Mouse (Mus musculus) lung, postnatal 14 days (tissue): ENCODE measurements around the gene Orc2.

Experiments used
- DNase-seq: peaks from one replicate; pipeline ENCODE4 v3.0.0; 2021

Orc2 gene

DNA sequence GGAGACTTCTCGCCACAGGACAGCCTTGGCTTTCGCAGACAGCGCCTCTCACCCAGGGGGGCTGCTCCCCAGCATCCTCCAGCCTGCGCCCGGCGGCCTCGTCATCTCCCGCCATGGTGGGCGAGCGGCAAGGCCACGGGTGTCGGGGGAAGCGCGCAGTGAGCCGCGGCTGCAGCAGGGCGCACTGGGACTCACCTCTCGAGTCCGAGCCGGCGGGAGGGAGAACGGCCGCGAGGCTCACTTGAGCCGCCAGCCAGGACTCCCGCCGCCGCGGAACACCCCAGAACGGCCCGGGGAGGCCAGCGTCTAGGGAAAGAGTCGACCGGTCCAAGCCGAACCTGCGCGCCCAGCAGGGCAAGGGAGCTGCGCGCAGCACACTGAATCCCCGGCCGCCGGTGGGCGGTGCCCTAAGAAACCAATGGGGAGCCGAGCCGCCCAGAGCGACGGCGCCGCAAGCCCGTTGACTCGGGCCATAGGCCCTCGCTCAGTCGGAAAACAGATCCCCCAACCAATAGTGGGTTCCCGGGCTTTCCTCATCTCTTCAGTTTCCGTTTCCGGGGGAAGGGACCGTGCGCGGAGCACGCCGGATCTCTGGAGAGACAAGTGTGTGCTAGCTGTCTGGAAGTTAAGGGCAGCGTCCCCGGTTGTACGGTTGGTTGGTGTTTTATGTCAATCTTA is at the start of gene Orc2:
Gene Orc2 (minus strand): TSS at position 533 of the 678 bp plus-strand sequence.
- peak; percentile 88 for DNase-seq

DNA sequence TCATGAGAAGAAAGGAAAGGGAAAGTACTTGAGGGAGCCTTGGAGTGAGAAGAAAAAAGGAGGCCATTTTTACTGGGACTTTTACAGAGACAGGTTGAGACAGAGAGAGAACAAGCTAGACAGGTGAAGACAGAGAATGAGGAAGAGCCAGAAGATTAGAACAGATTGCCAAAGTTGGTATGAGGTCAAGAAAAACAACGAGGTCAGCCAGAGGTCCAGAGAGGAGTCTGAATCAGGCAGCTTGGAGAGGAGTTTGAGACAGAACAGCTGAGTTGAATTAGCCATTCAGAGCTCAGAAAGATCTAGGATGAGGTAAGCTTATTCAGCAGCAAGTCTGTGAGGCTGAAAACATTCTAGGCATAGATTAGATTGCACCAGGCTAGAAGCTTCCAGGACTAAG is 36.5 kb upstream of the Orc2 start:
- DNase-seq, result no peak

DNA sequence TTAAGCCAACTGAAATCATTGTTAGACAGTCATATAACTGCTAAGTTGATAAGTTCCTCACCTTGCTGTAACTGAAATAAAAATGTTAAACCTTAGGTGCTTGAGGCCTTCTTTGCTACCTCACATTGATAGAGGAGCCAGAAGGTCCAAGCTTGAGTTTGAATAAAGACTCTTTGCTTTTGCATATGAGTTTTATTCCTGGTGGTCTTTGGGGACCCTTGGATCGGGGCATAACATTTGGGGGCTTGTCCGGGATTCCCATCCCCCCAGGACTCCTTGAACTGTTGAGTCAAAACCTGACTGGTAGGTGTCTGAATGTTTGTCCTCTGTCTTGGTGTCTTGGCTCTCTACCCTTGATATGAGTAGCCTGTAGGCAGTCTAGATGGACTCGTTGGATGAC is 2.3 kb upstream of the Orc2 start:
- no peak for DNase-seq

DNA sequence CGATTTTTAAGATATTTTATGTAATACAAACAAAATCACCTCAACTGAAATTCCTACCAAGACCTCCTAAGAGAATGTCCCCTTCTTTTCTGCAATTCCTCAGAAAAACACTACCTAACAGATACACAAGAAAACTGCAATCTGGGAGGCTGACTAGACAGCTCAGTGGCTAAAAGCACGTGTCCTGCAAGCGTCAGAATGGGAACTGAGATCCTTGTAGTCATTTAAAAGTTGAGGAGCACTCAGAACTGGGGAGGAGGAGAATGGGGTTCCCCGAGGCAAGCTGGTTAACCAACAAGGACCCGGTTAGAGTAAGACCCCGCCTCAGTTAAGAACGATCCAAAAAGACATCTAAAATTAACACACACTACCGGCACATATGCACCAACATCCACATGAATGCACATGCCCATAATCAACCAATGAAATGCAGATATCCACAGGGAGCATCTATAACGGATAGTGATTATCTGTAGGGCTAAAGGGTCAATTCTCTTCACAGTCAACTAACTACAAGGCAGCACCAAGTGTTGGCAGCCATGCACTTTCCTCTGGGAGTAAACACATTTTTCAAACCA is 1.0 kb downstream of the Orc2 start:
- DNase-seq, result no peak

DNA sequence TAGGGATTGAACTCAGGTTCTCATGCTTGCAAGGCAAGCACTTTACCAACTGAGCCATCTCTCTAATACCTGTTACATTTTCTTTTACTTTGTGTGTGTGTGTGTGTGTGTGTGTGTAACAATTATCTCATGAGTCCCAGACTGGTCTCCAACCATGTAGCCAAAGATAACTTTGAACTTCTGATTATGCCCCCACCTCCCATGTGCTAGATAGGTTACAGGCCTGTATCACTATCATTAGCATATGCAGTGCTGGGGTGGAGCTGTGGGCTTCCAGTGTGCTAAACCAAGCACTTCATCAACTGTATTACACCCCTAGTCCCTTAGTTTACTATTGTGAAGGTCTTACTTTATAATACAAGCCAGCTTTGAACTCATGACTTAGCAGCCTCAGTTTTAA is 1.8 kb downstream of the Orc2 start:
- DNase-seq, result no peak

DNA sequence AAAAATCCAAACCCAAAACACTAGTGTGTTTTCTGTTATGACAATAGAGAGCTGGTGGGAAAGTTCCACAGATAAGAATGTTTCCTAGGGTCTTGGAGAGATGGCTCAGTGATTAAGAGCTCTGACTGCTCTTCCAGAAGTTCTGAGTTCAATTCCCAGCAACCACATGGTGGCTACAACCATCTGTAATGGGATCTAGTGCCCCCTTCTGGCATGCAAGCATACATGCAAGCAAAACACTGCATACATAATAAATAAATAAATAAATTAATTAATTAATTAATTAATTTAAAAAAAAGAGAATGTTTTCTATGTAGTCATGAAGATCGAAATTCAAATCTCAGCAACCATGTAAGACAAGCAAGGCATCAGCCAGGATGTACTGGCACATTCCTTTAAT is 6.2 kb downstream of the Orc2 start:
- no peak for DNase-seq

DNA sequence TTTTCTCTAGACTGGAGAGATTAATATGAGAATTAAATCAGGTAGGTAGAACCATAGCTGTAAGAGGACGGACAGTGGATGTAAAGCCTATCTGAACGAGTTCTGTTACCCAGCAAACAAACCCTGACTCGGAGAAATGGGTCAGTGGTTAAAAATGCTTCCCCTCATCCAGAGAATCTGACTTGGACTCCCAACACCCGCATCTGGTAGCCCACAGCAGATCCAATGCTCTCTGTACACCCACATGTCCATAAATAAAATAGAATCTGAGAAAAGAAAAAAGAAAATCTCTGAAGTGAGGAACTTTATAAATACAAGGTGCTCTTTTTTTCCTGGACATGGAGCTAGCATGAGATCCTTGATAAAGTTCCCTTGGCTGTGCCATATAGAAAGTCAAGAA is 7.2 kb downstream of the Orc2 start:
- no peak for DNase-seq

DNA sequence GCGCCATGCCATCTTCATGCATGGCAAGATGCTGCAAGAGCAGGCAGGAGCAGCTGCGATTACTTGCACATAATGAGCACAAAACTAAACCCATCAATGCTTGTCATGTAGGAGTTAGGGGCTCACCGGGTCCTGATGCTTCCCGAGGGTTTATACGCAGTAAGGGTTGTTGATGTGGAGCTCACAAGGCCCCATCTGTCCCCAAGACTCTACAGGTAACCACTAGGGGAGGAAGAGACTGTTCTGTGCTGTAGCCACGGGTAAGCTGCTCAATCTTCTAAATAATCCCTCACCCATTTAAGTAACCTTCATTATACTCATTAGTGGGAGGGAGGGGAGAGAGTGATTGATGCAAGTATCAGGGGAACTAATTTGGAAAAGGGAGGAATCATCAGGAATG is 9.3 kb downstream of the Orc2 start:
- DNase-seq, result no peak

DNA sequence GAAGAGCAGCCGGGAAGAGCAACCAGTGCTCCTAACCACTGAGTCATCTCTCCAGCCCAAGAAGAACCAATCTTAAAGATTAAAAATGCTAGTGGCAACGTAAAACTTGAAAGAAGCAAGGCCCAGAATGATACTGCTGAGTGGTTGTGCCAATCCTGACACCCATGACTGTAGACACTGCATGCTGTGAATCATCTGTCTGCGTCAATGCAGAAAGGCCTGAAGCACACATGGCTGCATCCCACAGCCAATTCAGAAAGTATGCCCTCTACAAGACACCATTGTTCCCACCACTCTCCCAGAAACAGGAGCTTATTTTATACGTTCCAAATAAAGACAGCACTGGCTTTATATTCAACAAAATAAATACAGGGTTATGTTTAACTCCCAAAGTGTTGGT is 22.3 kb downstream of the Orc2 start:
- no peak for DNase-seq

DNA sequence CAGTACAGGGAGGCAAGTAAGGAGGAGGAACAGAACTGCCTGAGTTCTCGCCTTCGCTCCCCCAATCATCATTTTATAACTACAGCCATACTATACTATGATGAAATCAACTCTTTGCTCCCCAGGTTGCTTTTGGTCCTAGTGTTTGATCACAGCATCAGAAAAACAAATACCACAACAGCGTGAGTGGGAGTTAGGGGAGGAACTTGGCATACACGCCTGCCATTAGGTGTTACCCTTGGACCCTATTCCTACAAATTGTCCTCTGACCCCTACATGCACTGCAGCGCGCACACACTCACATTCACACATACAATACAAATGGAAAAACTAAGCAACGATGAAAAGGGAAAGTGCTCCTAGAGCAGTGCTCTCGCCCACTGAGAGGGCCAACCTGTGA is 29.2 kb downstream of the Orc2 start:
- no peak for DNase-seq

DNA sequence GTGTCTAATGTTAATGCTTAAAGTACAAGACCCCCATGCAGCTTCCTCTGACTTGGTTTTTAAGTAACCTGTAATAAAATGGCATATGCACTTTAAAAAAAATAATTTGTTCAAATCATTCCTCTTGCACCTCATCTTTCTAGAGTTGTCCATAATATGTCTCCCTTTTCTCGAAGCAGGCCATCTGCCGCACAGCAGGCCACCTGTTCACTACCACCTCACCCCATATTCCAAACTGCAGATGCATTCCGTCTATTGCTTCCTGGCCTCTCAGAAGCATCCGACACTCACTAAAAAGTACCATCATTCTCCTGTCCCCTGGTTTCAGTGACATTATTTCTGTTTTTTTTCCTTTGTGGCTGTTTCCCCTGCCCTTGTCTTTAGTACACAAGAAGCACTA is 39.3 kb downstream of the Orc2 start:
- DNase-seq, result no peak

DNA sequence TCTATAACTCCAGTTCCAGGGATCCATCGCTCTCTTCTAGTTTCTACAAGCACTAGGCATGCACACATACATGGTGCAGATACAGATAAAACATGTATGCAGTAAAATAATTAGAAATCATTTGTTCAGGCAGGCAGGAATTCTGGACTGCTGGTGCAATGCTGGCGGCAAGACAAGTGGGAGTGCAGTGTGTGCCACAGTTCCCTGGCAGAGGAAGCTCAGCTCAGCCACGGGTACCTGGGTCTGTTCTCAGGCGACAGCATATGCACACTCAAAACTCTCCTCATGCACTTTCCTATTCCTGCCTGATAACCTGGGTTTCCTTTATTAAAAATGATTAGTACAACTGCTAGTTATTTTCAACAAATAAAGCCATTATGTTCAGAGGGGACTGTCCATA is 39.9 kb downstream of the Orc2 start:
- DNase-seq, result no peak

DNA sequence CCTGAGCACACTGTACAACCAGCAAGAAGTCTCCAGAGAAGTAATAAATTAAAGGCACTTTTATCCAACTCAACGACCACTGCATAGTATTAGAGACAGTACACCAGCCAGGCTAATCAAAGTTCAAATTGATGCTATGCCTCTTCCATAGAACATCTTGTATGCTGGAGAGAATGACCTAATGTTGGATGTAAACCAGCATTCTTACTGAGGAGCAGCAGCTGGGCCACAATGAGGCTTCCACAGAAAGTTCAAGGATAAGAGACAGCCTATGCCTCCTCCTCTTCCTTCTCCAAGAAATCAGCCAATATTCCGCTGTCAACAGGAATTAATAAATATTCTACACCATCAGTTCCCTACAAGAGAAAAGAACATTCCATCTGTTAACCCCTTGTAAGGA is 41.0 kb downstream of the Orc2 start:
- DNase-seq, result no peak

DNA sequence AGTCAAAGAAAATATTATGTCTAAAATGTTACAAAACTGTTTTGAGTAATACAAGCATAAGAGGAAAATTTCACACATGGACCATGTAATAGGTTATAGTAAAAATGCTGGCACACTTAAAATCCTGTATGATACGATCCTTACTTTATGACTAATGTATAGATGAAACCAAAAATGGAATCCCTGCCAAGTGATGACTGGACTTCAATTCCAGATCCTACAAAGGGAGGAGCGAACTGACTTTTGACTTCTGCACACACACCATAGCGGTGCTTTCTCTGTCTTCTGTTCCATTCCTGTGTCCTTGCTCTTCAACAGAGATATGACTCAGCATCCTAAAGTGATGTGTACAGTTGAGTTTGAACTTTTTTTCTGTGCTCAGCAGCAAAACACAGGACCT is 44.3 kb downstream of the Orc2 start:
- no peak for DNase-seq

DNA sequence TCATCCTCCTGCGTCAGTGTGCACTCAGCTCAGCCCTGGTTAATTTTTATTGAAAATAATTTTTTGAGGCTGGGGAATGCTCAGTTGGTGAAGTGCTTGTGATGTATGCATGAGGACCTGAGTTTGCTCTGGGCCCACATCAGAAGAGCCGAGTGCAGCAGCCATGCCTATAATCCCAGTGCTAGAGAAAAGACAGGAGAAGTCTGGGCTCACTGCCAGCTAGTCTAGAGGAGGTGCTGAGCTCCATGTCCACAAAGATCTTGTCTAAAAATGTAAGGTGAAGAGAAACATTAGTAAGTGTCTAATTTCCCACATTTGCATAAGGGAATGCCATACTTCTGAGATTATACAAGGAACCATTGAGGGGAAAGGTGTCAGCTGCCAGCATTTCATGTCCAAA is 46.0 kb downstream of the Orc2 start:
- DNase-seq, result no peak

DNA sequence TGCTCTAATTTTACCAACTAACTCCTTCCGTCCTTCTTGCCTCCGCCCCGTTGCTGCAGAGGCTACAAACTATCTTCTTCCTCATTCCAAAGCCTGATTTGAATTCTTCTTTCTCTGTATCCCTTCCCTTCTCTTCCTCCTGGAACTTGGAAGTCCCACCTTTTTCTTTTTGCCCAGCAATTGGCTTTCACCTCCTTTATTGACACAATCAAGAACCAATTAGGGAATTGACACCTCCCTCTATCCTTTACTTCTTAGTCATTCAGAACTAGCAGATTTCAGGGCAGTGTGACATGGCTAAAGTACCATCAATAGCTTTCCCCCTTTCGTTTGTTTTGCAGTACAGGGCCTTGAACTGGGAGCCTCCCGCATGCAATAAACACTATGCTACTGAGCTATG is 46.7 kb downstream of the Orc2 start:
- no peak for DNase-seq

DNA sequence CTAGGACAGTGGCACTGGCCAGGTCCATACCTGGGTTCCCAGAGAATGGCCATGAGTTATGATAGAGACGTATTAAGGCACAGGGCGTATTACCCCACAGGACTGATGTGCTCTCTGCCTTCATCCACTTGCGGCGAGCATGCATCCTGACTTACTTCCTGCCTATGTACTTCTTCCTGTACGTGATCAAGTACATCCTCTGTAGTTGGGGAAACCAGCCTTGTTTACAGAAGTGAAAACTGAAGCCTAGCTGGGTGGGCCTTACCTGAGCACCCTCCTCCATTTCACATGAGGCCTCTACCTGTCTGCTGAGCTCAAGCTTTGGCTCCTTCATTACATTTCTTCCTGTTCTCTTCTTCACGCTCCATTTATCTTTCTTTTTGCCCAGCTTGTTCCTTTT is 50.6 kb downstream of the Orc2 start:
- no peak for DNase-seq

DNA sequence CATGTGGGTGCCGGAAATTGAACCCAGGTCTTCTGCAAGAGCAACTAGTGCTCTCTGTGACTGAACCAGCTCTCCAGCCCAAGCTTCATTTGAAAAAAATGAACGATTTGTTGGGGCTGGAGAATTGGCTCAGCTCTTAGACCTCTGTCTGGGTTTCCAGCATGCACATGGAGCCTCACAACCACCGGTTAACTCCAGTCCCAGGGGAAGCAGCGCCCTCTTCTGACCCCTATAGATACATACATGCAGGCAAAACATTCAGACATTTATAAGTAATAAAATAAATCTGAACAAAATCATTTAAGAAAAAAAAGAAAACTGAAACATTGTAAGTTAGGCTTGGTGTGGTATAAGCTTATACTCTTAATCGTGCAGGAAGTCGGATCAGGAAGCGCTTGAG is 56.5 kb downstream of the Orc2 start:
- DNase-seq, result no peak

DNA sequence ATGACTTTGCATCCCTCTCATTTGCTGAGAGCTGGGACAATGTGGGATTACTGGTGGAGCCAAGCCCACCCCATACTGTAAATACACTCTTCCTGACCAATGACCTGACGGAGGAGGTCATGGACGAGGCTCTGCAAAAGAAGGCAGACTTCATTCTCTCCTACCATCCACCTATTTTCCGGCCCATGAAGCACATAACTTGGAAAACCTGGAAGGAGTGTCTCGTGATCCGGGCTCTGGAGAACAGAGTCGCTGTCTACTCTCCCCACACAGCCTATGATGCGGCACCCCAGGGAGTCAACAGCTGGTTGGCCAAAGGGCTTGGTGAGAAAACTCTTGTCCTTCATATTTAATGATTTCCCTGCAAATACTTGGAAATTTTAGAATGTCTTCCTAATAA is 57.1 kb downstream of the Orc2 start:
- DNase-seq, result no peak

DNA sequence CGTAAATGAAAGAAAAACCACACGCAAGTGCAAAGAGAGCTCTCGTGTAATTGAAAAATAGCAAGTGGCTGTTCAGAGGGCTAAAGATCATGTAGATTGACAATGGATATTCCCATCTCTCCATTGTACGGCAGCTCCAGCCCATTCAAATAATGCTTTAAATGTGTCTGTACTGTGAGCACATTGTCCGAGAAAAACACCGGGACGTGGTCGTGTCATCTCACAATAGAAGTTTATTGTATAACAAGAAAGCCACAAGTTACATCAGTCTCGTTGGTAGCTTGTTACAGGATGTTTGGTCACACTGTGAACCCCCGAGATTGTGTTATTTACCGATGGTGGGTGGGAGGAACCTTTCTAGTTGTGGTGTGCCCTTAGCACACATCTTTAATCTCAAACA is 59.0 kb downstream of the Orc2 start:
- DNase-seq, result no peak

DNA sequence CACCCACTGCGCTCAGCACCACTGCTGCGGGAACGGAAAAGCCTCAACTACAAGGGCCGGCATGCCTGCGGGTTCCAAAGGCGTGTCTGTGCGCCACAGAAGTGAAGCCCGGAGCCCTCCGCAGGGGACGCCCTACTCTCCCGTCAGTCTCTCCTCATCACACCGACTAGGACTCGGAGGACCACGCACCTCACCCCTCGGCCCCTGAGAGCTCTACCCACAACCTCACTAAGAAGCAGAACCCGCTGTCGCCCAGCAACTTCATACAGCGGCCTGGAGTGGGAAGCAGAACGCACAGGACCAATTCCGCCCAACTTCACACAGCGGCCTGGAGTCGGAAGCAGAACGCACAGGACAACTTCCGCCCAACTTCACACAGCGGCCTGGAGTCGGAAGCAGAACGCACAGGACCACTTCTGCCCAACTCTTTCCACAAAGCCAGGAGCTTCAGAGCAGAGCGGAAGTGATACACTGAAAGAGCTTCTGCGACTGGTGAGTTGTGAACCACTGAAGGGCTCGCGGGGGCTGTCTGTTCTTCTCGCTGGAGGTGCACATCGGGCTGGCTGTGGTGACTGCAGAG is 59.7 kb downstream of the Orc2 start, which contains the start of the genes Nif3l1 and Ppil3:
Gene Nif3l1 (plus strand): TSS at position 9 of the 580 bp plus-strand sequence.
Gene Ppil3 (minus strand): TSS at position 344 of the 580 bp plus-strand sequence.
- peak; percentile 78 for DNase-seq

DNA sequence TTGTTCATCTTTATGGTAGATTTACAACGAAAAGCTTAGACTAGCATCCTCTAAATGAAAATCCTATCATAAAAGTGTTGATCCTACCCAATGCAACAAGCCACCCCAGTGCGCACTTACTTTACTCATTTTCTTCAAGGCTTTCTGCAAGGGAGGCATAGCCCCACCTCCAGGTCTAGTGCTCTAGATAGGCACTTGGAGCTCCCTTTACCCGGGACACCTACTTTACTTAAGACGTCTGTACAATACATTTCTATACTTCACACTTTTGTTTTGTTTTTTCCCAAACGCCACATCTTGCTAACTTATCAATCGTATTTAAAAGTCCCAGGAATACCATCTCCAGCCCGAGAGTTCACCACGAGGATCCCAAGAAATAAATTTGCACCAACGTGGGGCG is 60.2 kb downstream of the Orc2 start:
- no peak for DNase-seq

DNA sequence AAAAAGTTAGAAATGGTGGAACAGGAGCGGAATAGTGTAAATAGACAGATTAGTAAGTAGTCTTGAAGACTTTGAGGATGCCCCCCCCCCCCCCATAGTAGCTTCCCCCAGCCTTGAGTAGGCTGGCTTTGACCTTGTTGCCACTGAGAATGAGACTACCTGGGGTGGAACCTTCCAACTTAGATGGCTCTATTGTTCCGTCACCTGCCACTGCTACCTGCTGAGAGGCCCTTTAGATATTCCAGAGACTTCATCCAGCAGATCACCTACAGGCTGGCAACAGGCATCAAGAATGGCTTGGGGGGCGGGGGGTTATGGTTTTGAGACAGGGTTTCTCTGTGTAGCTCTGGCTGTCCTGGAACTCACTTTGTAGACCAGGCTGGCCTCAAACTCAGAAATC is 80.4 kb downstream of the Orc2 start:
- DNase-seq, result no peak

DNA sequence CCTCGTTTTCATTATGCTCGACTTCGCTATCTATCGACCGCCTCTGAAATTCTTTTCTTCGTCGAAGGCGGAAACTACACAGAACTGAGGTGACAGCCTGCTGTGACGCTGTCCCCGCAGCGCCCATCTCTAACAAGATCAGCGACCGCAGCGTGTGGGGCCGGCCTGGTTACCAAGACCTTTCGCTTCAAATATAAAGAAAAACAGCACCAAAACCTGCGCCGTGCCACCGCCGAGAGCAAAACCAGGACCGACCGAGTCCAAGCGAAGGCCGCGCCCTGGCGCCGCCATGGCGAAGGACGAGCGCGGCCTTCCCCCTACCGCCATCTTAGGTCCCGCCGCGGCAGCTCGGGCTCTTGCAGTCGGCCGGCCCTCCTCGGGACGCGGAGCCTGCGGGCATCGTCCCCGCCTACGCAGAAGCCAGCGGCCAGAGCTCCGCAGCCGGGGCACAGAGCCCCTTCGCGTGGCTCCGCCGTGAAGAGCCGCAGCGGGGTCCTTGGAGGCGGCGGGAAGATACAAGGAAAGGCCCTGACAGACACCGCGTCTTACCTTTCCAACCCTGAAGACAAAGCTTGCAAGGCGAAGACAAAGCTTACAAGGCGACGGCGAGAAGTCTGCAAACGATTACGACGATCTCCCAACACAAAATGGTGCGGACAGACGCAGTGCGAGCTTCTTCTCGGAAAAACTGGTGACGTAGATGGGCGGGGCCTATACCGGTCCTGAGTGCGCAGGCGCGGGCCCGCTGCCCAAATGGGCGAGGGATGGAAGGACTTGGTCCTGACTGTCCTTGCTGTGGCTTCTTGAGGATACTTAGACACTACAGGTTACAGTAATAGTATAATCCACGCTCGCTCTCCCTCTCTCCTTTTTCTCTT is 81.3 kb downstream of the Orc2 start, which contains the start of gene Clk1:
Gene Clk1 (minus strand): TSS at position 696 of the 878 bp plus-strand sequence.
- peak; percentile 99 for DNase-seq
